Mouse (Mus musculus) ES-Bruce4 (cell line): ENCODE measurements at regions not wholly inside any gene's neighbourhood (a gene's known extent, or its start where the extent isn't known, plus 50 kb on each side); places are given as distances from the start of the nearest gene placed in this dataset.

Source experiments
- H3K27ac ChIP-seq: 2 replicates; pipeline ENCODE4 v1.5.1; 2012; ENCODE audit warnings: low read length, inconsistent platforms; ENCODE audit not compliant: insufficient read depth
- H3K27me3 ChIP-seq: 2 replicates; pipeline ENCODE4 v1.6.1; 2012; ENCODE audit warnings: mild to moderate bottlenecking, low read length, inconsistent platforms; ENCODE audit not compliant: control insufficient read depth, poor library complexity, insufficient read depth, severe bottlenecking
- H3K36me3 ChIP-seq: 2 replicates; pipeline ENCODE4 v1.6.1; 2012; ENCODE audit warnings: inconsistent platforms, mild to moderate bottlenecking, low read length, moderate library complexity; ENCODE audit not compliant: control insufficient read depth, poor library complexity, insufficient read depth, severe bottlenecking
- H3K4me1 ChIP-seq: one replicate; pipeline ENCODE4 v1.8.1; 2011; ENCODE audit warnings: low read length; ENCODE audit not compliant: control insufficient read depth, insufficient read depth
- H3K4me3 ChIP-seq: 2 replicates; pipeline ENCODE4 v1.5.1; 2011; ENCODE audit warnings: low read depth, mild to moderate bottlenecking, low read length
- H3K9ac ChIP-seq: 2 replicates; pipeline ENCODE4 v1.6.1; 2012; ENCODE audit warnings: low read depth, mild to moderate bottlenecking, inconsistent platforms; ENCODE audit not compliant: poor library complexity, severe bottlenecking
- H3K9me3 ChIP-seq: replicated peaks from 2 replicates; pipeline ENCODE4 v1.6.1; 2012; ENCODE audit warnings: mild to moderate bottlenecking, low read length, inconsistent platforms; ENCODE audit not compliant: control insufficient read depth, poor library complexity, insufficient read depth, severe bottlenecking
- CTCF ChIP-seq: IDR thresholded peaks from one replicate; pipeline ENCODE4 v1.8.1; 2011; ENCODE audit warnings: low read depth, low read length
- EP300 ChIP-seq: IDR thresholded peaks from 2 replicates; pipeline ENCODE4 v1.6.1; 2011; ENCODE audit warnings: low read depth, low read length; ENCODE audit not compliant: insufficient read depth
- POLR2A ChIP-seq: IDR thresholded peaks from one replicate; pipeline ENCODE4 v1.8.1; 2011; ENCODE audit warnings: low read length; ENCODE audit not compliant: insufficient read depth

GRCm38 (mm10) chr4:125921550-125922316 is 102.6 kb upstream of the Csf3r start:
- Histone ChIP-seq H3K9ac (peak overlapping the region; percentile 12; the same call in 1 of the 2 replicates), H3K36me3 (no peaks in the 10 kb centered on the region), H3K27ac (no peak overlapping the region), H3K4me3 (peak overlapping the region; percentile 46; the same call in 1 of the 2 replicates), H3K27me3 (no peaks in the 10 kb centered on the region), H3K4me1 (peaks cover 4% of the 10 kb centered on the region), H3K9me3 (no peaks in the 10 kb centered on the region)
- TF ChIP-seq POLR2A (no peak), CTCF (peak; percentile 69), EP300 (no peak)

DNA sequence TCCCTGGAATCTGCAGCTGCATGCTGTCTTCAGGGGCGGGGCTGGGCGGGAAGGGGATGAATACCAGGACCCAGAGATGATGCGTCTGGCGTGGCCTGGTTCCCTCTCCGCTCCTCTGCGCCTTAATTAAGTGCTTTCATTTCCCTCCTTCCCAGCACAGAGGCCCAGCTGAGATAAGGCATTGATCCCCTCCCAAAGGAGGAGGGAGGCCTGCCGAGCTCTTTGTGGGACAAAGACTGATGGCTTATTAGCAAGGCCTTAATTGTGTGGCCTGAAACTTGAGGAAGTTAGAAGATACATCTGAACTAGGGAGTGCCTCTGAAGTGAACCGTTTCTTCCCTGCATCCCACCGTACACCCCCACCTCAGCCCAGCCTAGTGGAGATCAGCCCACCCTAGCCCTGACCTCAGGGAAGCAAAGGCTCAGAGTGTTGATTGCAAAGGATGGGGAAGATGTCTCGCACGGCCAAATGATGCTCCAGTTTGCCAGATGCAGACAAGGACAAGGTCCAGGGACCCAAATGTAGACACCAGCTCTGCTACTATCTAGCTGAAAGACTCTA is 102.0 kb upstream of the Csf3r start:
- peaks cover 4% of the 10 kb centered on the region for H3K4me1 ChIP-seq
- no peak overlapping the region for H3K27ac ChIP-seq
- no peaks in the 10 kb centered on the region for H3K27me3 ChIP-seq
- H3K9ac ChIP-seq: peak overlapping the region; percentile 12; the same call in 1 of the 2 replicates
- no peaks in the 10 kb centered on the region for H3K9me3 ChIP-seq
- no peaks in the 10 kb centered on the region for H3K36me3 ChIP-seq
- no peak overlapping the region for H3K4me3 ChIP-seq
- TF ChIP-seq CTCF (no peak), EP300 (no peak), POLR2A (no peak)

DNA sequence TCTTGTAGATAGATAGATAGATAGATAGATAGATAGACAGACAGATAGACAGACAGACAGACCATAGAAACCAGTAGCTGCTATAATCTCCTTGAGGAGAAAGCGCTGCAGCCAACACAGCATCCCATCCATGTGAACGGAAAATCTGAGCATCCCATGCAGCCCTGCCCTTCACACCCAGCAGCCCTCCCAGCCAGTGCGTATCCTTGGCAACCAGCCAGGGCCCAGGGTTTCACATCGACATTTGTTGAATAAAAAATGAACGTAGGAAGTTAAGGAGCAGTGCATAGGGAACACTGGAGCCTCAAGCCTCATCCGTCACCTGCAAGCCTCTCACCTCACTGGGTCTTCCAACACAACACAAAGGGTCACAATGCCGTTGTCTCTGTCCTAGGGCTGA is 101.1 kb upstream of the Csf3r start:
- Histone ChIP-seq H3K27ac (no peak overlapping the region), H3K27me3 (no peaks in the 10 kb centered on the region), H3K9me3 (no peaks in the 10 kb centered on the region)

DNA sequence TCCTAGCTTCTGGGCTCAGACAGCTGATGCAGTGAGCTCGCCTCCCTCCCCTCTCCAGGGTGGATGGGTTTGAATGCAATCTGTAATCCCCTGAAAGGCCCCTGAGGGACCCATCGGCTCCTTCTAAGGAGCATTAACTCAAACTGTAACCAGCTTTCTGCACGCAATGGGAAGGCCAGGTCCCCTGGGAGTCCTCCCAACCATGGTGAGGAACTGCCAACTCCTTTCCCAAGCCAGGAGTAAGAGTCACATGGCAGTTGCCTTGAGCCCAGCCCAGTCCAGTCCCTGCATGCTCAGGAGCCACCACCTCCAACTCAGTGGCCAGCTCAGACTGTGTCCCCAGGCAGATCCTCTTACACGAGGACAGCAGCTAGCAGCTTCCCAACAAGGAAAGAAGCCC is 96.2 kb upstream of the Csf3r start:
- no peaks in the 10 kb centered on the region for H3K4me1 ChIP-seq
- no peak for TF ChIP-seq POLR2A
- TF ChIP-seq EP300: no peak
- no peak for TF ChIP-seq CTCF

More for the DNA sequence above, 101.1 kb upstream of the Csf3r start:
- peaks cover 4% of the 10 kb centered on the region for H3K4me1 ChIP-seq
- TF ChIP-seq EP300 (no peak), CTCF (no peak), POLR2A (no peak)
- no peak overlapping the region for H3K9ac ChIP-seq
- H3K36me3 ChIP-seq: no peaks in the 10 kb centered on the region
- H3K4me3 ChIP-seq: no peak overlapping the region

DNA sequence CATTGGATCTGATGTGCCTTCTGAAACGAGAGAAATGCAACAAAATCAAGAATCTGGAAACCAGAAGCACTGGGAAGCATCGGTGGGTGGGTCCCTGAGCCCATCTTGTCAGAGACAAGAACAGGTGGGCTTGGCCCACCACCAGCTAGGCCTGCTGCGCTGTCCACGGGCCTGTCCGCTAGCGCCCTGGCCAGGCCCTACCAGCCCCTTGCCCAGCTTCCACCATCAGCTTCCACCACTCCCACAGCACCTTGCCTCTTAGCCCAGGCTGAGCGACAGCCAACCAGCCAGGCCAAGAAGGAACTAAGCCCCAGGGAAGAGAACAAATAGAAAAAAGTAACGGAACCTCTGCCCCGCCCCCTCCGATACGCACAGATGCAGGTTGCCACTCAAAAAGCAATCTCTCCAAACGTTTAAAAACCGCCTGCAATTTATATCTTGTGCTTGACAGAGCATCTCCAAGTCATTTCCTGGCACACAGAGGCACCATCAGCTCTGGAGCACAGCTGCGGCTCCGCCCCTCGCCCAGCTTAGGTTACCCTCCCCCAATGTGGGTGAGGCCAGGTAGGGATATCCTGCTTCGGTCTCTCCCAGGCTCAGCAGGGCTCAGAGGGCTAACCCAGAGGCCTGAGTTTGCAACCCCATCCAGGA is 95.1 kb upstream of the Csf3r start:
- Histone ChIP-seq H3K9ac (no peak overlapping the region), H3K27ac (no peak overlapping the region), H3K36me3 (no peaks in the 10 kb centered on the region), H3K27me3 (no peaks in the 10 kb centered on the region), H3K9me3 (no peaks in the 10 kb centered on the region), H3K4me1 (no peaks in the 10 kb centered on the region), H3K4me3 (no peak overlapping the region)
- TF ChIP-seq CTCF: no peak
- no peak for TF ChIP-seq POLR2A
- no peak for TF ChIP-seq EP300

More for the DNA sequence above, 96.2 kb upstream of the Csf3r start:
- no peaks in the 10 kb centered on the region for H3K27me3 ChIP-seq
- no peak overlapping the region for H3K27ac ChIP-seq
- no peak overlapping the region for H3K9ac ChIP-seq
- H3K9me3 ChIP-seq: no peaks in the 10 kb centered on the region
- H3K36me3 ChIP-seq: no peaks in the 10 kb centered on the region
- no peak overlapping the region for H3K4me3 ChIP-seq
